Mouse (Mus musculus) neural tube, embryonic 14.5 days (tissue): ENCODE measurements around the gene Rce1. TPM values are rescaled to one million over a fixed set of nuclear protein-coding genes. Genes with fewer than 3 reads are reported as not detected.
"Not testable (repeated sequence)": the region's sequence is repeated elsewhere in the genome, so short reads cannot be mapped to it uniquely, and the experiment has no call there.

Source experiments
- ATAC-seq: fragments of 200-750 bp; cut with Nextera tagmentation; 2 replicates; pipeline ENCODE4 v1.8.0; 2017; ENCODE audit warnings: low read depth, mild to moderate bottlenecking, moderate TSS enrichment, moderate library complexity
- H3K27ac ChIP-seq: fragments of 300-500 bp; sonication (generic); 2 replicates; pipeline ENCODE4 v1.5.1; 2014; ENCODE audit warnings: low read depth, mild to moderate bottlenecking, control low read depth, low read length, moderate library complexity, mixed read lengths
- H3K27me3 ChIP-seq: fragments of 300-500 bp; sonication (generic); 2 replicates; pipeline ENCODE4 v1.6.1; 2014; ENCODE audit warnings: low read length; ENCODE audit not compliant: control insufficient read depth, insufficient read depth
- H3K36me3 ChIP-seq: fragments of 300-500 bp; sonication (generic); 2 replicates; pipeline ENCODE4 v1.6.1; 2014; ENCODE audit warnings: low read length, mixed read lengths; ENCODE audit not compliant: control insufficient read depth, insufficient read depth
- H3K4me1 ChIP-seq: fragments of 300-500 bp; sonication (generic); 2 replicates; pipeline ENCODE4 v1.6.1; 2014; ENCODE audit warnings: low read length; ENCODE audit not compliant: control insufficient read depth, insufficient read depth
- H3K4me2 ChIP-seq: fragments of 300-500 bp; sonication (generic); 2 replicates; pipeline ENCODE4 v1.6.1; 2014; ENCODE audit warnings: mild to moderate bottlenecking, low read depth, low read length, control low read depth
- H3K4me3 ChIP-seq: fragments of 300-500 bp; sonication (generic); 2 replicates; pipeline ENCODE4 v1.5.1; 2014; ENCODE audit warnings: low read depth, low read length, control low read depth, mixed read lengths
- H3K9ac ChIP-seq: fragments of 300-500 bp; sonication (generic); replicated peaks from 2 replicates; pipeline ENCODE4 v1.6.1; 2014; ENCODE audit warnings: low read depth, mild to moderate bottlenecking, control low read depth, low read length, mixed read lengths
- H3K9me3 ChIP-seq: fragments of 300-500 bp; sonication (generic); 2 replicates; pipeline ENCODE4 v1.6.1; 2016; ENCODE audit warnings: low read length; ENCODE audit not compliant: control insufficient read depth
- WGBS: fragments of 180-500 bp; shearing (Covaris S2); extraction: QIAGEN DNeasy Blood & Tissue Kit; methylation state at CpG from one replicate; pipeline ENCODE4 v1.1.7; 2014; 5-methylcytosine and 5-hydroxymethylcytosine counted together
- polyA plus RNA-seq: library from polyadenylated mRNA; unstranded; fragments of >200 nt; fragmentation: Nextera tagmentation; extraction: Ambion mirVana; gene quantifications from 2 replicates; pipeline ENCODE4 v1.2.1, GENCODE M21; 2014

Rce1 gene
- polyA plus RNA-seq, 1 experiment from 2014 or later = 45.2 TPM

DNA sequence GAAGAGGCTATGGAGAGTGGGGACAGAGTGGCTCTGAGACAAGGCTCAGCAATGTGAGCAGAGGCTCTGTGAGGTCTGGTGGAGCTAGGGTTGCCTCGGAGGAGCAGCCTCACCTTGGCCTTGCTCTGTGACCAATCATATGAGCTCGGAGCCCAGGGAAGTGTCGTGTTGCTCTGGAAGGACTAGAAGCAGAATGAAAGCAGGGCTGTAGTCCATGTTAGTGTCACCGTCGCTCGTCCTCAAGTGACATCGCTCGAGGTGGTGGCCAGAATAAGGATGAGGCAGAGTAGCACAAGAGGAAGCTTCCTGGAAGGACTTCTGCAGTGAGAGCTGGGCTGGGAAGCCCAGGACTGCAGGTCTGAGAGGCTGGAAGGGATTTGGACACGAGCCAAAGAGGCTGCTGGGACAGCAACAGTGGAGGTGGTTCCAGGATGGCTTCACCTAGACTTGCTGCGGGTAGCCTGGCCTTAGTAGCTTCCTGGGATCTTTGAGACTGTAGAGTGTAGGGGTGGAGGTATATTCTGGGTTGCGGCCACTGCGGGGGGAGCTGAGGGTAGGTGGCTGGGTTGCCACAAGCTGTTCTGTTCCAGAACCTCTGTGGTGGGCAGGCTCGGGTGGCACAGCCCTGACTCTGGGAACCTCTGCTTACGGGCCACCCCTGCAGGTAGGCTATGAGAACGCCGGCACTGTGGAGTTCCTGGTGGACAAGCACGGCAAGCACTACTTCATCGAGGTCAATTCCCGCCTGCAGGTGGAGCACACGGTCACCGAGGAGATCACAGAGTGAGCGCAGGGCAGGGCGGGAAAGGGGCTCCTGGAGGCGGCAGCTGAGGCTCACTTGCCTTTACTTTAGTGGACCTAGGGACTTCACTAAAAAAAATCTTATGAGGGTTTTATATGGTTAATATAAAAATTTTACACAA lies 21.4 kb downstream of the Rce1 start:
- 40% methylated on average over 24 of the region's 24 CpGs for WGBS
- Histone ChIP-seq H3K27ac (no peak overlapping the region), H3K9me3 (no peaks in the 10 kb centered on the region), H3K9ac (no peak overlapping the region), H3K4me1 (no peaks in the 10 kb centered on the region), H3K27me3 (no peaks in the 10 kb centered on the region), H3K4me3 (no peak overlapping the region), H3K36me3 (no peaks in the 10 kb centered on the region), H3K4me2 (no peak overlapping the region)
- no peak; the same call in 1 of the 2 replicates for ATAC-seq

DNA sequence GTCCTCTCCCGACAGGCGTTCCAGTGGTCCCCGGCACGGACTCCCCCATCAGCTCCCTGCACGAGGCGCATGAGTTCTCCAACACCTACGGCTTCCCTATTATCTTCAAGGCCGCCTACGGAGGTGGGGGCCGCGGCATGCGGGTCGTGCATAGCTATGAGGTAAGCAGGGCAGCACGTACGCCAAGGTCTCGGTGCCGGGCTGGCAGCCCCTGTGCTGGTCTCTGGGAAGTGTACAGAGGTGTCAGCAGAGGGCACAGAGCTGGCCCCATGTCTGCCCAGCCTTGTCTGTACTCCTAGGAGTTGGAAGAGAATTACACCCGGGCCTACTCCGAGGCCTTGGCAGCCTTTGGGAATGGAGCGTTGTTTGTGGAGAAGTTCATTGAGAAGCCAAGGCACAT lies 23.0 kb downstream of the Rce1 start:
- no peaks in the 10 kb centered on the region for H3K9me3 ChIP-seq
- H3K27me3 ChIP-seq = no peaks in the 10 kb centered on the region
- H3K9ac ChIP-seq = no peak overlapping the region
- 88% methylated on average over 20 of the region's 20 CpGs for WGBS
- H3K4me3 ChIP-seq = no peak overlapping the region
- ATAC-seq = no peak
- no peak overlapping the region for H3K27ac ChIP-seq
- no peak overlapping the region for H3K4me2 ChIP-seq
- no peaks in the 10 kb centered on the region for H3K36me3 ChIP-seq
- H3K4me1 ChIP-seq = no peaks in the 10 kb centered on the region

DNA sequence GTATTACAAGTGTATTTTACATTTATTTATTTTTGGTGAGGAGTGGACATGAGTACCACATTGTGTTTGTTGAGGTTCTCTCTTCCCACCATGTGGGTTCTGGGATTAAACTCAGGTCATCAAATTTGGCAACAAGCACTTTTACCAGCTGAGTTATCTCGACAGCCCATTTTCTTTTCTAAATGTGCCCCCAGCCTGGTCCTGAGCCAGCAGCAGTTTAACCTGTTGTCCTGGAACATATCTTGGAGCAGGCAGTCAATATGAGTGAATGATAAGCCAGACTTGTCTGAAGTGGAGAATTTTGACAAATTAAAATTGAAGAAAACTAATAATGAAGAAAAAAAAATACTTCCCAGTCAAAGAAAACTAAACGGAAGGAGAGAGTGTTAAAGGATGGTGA lies 29.4 kb downstream of the Rce1 start:
- 79% methylated on average over 2 of the region's 2 CpGs for WGBS
- no peak overlapping the region for H3K4me2 ChIP-seq
- no peaks in the 10 kb centered on the region for H3K4me1 ChIP-seq
- H3K27ac ChIP-seq = no peak overlapping the region
- H3K27me3 ChIP-seq = no peaks in the 10 kb centered on the region
- H3K9ac ChIP-seq = no peak overlapping the region
- no peak for ATAC-seq
- H3K4me3 ChIP-seq = no peak overlapping the region
- H3K36me3 ChIP-seq = no peaks in the 10 kb centered on the region
- H3K9me3 ChIP-seq = no peaks in the 10 kb centered on the region

DNA sequence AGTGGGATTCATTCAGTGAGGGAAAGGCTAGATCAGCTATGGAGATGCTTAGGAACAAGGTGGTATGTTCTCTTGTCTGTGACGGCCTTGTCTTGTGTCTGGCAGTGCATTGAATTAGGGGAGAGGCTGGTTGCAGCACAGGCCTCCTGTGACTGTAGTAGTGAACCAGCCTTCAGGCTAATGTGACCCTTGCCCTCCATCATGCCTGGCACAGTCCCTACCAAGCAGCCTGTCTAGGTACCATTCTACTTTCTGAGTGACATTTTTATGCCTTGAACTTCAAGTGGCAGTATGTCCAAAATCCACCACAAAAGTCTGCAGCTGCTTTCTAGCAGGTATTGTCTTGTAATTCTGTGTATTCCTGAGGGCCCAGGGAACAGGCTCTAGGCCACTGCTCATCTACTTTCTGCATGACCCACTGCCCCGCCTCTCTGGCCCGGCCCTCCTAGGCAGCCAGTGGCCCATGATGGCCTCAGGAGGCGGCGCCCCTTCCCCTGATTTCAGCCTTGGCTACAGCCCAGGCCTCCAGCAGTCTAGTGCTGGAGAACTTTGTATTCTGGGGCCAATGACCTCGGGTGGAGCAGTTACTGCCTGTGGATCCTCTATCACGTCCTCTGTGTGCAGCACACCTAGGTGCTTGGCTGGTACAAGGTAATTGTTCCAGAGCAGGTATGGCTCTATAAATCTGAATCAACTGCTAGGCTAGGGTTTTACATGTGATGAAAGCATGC lies 31.5 kb downstream of the Rce1 start:
- H3K36me3 ChIP-seq = no peaks in the 10 kb centered on the region
- no peak overlapping the region for H3K27ac ChIP-seq
- H3K4me2 ChIP-seq = no peak overlapping the region
- H3K4me3 ChIP-seq = no peak overlapping the region
- no peak for ATAC-seq
- no peaks in the 10 kb centered on the region for H3K9me3 ChIP-seq
- H3K4me1 ChIP-seq = no peaks in the 10 kb centered on the region
- 56% methylated on average over 7 of the region's 7 CpGs for WGBS
- H3K27me3 ChIP-seq = no peaks in the 10 kb centered on the region
- no peak overlapping the region for H3K9ac ChIP-seq

DNA sequence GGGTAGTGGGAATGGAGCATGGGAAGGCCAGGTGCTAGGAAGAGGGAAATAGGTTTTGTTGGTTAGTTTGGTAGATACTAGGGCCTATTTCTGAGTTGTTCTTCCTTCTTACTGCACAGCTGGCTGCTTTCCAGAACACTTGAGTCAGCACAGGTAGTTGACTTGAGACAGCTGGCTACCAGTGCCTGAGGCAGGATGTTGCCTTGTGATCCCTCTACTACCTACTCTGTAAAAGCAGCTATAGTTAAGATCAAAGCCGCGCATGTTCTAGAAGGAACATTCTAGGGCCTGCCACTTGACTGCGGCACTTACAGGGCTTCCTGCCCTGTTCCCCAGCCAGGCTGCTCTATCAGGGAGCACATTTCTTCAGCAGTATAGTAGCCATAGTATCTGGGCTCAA lies 35.4 kb downstream of the Rce1 start:
- 93% methylated on average over 3 of the region's 3 CpGs for WGBS
- no peaks in the 10 kb centered on the region for H3K9me3 ChIP-seq
- no peaks in the 10 kb centered on the region for H3K27me3 ChIP-seq
- no peak overlapping the region for H3K27ac ChIP-seq
- no peak overlapping the region for H3K9ac ChIP-seq
- no peak for ATAC-seq
- no peaks in the 10 kb centered on the region for H3K4me1 ChIP-seq
- H3K36me3 ChIP-seq = no peaks in the 10 kb centered on the region
- no peak overlapping the region for H3K4me2 ChIP-seq
- H3K4me3 ChIP-seq = no peak overlapping the region

DNA sequence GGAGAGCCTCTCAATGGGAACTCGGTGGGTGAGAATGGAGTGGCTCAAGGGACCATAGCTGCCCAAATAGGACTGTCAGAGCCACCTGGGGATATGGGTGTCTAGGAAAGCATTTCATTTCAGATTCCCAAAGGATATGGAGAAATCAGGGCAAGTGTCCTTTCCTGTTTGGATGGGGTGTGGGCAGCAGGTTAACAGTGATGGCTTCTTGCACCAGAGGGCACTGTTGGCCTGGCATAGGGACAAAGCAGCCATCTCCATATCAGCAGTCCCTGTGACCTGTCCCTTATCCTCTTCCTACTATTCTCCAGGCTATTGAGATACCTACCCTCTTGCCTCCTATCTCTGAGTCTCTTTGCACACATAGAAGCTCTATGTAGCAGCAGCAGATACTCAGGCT lies 36.4 kb downstream of the Rce1 start:
- no peak overlapping the region for H3K9ac ChIP-seq
- H3K4me3 ChIP-seq = no peak overlapping the region

DNA sequence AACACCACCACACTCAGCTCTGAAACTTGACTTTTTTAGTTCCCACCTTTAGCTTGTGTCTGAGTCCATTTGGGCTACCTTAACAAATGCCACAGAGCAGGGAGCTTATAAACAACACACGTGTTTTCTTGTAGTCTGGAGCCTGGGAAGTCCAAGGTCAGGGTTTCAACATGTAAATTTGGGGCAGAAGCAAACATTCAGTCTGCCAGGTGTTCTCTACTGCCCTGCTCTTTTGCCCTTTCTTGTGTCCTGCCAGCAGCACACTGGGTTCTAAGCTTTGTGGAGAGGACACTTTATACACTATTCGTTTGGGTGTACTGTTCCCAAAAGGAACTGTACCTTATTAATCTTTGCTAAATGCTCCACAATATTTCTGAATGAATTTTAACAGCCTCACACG lies 37.0 kb downstream of the Rce1 start:
- WGBS = 68% methylated on average over 3 of the region's 3 CpGs
- no peak for ATAC-seq

More for the DNA sequence above, 36.4 kb downstream of the Rce1 start:
- 60% methylated on average over 1 of the region's 1 CpGs for WGBS
- H3K4me1 ChIP-seq = no peaks in the 10 kb centered on the region
- ATAC-seq = no peak
- H3K27ac ChIP-seq = no peak overlapping the region
- no peak overlapping the region for H3K4me2 ChIP-seq
- H3K36me3 ChIP-seq = no peaks in the 10 kb centered on the region
- no peaks in the 10 kb centered on the region for H3K27me3 ChIP-seq
- no peaks in the 10 kb centered on the region for H3K9me3 ChIP-seq

DNA sequence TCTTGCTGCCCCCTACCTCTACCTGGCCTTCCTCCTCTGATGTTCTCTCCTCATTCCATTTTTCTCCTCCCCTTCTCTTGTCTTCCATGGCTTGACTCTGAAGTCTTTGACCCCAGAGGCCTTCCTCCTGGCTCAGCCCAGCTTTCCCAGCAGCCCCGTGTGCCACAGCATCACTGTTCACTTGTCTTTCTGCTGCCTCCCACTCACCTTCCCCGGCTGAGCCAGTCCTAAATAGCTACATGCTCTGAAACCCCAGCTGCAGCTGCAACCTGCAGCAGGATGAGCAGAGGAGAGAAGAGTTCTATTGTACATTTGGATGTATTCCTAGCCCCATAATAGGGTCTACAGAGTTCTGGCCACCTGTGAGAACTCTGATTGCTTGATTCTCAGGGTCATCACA lies 38.0 kb downstream of the Rce1 start:
- no peaks in the 10 kb centered on the region for H3K36me3 ChIP-seq
- no peaks in the 10 kb centered on the region for H3K9me3 ChIP-seq
- ATAC-seq = no peak
- H3K27ac ChIP-seq = no peak overlapping the region
- H3K4me2 ChIP-seq = no peak overlapping the region
- H3K9ac ChIP-seq = no peak overlapping the region
- no peak overlapping the region for H3K4me3 ChIP-seq
- no peaks in the 10 kb centered on the region for H3K27me3 ChIP-seq
- H3K4me1 ChIP-seq = no peaks in the 10 kb centered on the region
- 43% methylated on average over 2 of the region's 2 CpGs for WGBS

More for the DNA sequence above, 37.0 kb downstream of the Rce1 start:
- H3K9me3 ChIP-seq = no peaks in the 10 kb centered on the region
- no peak overlapping the region for H3K4me2 ChIP-seq
- H3K27me3 ChIP-seq = no peaks in the 10 kb centered on the region
- H3K9ac ChIP-seq = no peak overlapping the region
- H3K4me3 ChIP-seq = no peak overlapping the region
- H3K36me3 ChIP-seq = no peaks in the 10 kb centered on the region
- no peak overlapping the region for H3K27ac ChIP-seq
- no peaks in the 10 kb centered on the region for H3K4me1 ChIP-seq

DNA sequence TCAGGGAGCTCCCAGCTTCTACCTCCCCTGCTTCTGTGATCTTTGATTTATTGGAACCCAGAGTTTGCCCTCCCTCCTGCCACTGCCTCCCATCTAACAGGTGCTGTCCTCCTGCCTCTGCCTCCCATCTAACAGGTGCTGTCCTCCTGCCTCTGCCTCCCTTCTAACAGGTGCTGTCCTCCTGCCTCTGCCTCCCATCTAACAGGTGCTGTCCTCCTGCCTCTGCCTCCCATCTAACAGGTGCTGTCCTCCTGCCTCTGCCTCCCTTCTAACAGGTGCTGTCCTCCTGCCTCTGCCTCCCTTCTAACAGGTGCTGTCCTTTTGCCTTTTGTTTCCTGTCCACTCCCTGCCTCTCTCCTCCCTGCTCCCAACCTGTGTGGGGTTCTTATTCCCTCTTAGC lies 38.7 kb downstream of the Rce1 start:
- H3K4me3 ChIP-seq, H3K27me3 ChIP-seq, H3K9me3 ChIP-seq, H3K27ac ChIP-seq, H3K9ac ChIP-seq, H3K36me3 ChIP-seq, H3K4me1 ChIP-seq, ATAC-seq, H3K4me2 ChIP-seq: not testable (repeated sequence)
